Mouse (Mus musculus) embryonic facial prominence, embryonic 13.5 days (tissue): ENCODE measurements around the gene Hes1. TPM values are rescaled to one million over a fixed set of nuclear protein-coding genes. Genes with fewer than 3 reads are reported as not detected.

Source experiments
- ATAC-seq: fragments of 200-750 bp; cut with Nextera tagmentation; 2 replicates; pipeline ENCODE4 v1.8.0; 2017; ENCODE audit warnings: low read depth; ENCODE audit not compliant: insufficient number of reproducible peaks, insufficient read depth, low FRiP score, low TSS enrichment
- H3K27ac ChIP-seq: fragments of 300-500 bp; sonication (generic); 2 replicates; pipeline ENCODE4 v1.5.1; 2015; ENCODE audit warnings: moderate library complexity, mild to moderate bottlenecking, inconsistent platforms
- H3K27me3 ChIP-seq: fragments of 300-500 bp; sonication (generic); 2 replicates; pipeline ENCODE4 v1.6.1; 2015; ENCODE audit warnings: mild to moderate bottlenecking, inconsistent platforms
- H3K36me3 ChIP-seq: fragments of 300-500 bp; sonication (generic); 2 replicates; pipeline ENCODE4 v1.6.1; 2015; ENCODE audit warnings: mild to moderate bottlenecking, inconsistent platforms
- H3K4me1 ChIP-seq: fragments of 300-500 bp; sonication (generic); 2 replicates; pipeline ENCODE4 v1.6.1; 2015; ENCODE audit warnings: inconsistent platforms
- H3K4me2 ChIP-seq: fragments of 300-500 bp; sonication (generic); 2 replicates; pipeline ENCODE4 v1.6.1; 2015; ENCODE audit warnings: moderate library complexity, mild to moderate bottlenecking, inconsistent platforms
- H3K4me3 ChIP-seq: fragments of 300-500 bp; sonication (generic); 2 replicates; pipeline ENCODE4 v1.5.1; 2015; ENCODE audit warnings: mild to moderate bottlenecking, inconsistent platforms
- H3K9ac ChIP-seq: fragments of 300-500 bp; sonication (generic); 2 replicates; pipeline ENCODE4 v1.6.1; 2015; ENCODE audit warnings: mild to moderate bottlenecking, inconsistent platforms
- H3K9me3 ChIP-seq: fragments of 300-500 bp; sonication (generic); 2 replicates; pipeline ENCODE4 v1.6.1; 2016; ENCODE audit warnings: inconsistent platforms
- WGBS: fragments of 180-500 bp; shearing (Covaris S2); methylation state at CpG from one replicate; pipeline ENCODE4 v1.1.7; 2015; ENCODE audit warnings: mixed read lengths; 5-methylcytosine and 5-hydroxymethylcytosine counted together
- polyA plus RNA-seq: library from polyadenylated mRNA; unstranded; fragments of >200 nt; fragmentation: Nextera tagmentation; extraction: Ambion mirVana; gene quantifications from 2 replicates; pipeline ENCODE4 v1.2.1, GENCODE M21; 2015

Gene Hes1
- polyA plus RNA-seq, 1 experiment from 2014 or later: 44.3 TPM

- ATAC-seq: no peak
- no peak overlapping the region for H3K4me2 ChIP-seq
- no peaks in the 10 kb centered on the region for H3K9me3 ChIP-seq
- H3K36me3 ChIP-seq: no peaks in the 10 kb centered on the region
- no peak overlapping the region for H3K27ac ChIP-seq
- H3K4me1 ChIP-seq: peaks cover 32% of the 10 kb centered on the region
- H3K9ac ChIP-seq: no peak overlapping the region
- H3K4me3 ChIP-seq: no peak overlapping the region
- WGBS: 38% methylated on average over 6 of the region's 6 CpGs
- peaks cover 10% of the 10 kb centered on the region for H3K27me3 ChIP-seq
Measured at GRCm38 (mm10) chr16:30034521-30034920, 29.7 kb upstream of the Hes1 start.

GRCm38 (mm10) chr16:30034979-30035440 is 29.2 kb upstream of the Hes1 start:
- no peaks in the 10 kb centered on the region for H3K9me3 ChIP-seq
- H3K4me2 ChIP-seq: no peak overlapping the region
- peaks cover 10% of the 10 kb centered on the region for H3K27me3 ChIP-seq
- H3K4me1 ChIP-seq: peaks cover 28% of the 10 kb centered on the region
- no peak overlapping the region for H3K4me3 ChIP-seq
- WGBS: 73% methylated on average over 5 of the region's 5 CpGs
- no peak overlapping the region for H3K9ac ChIP-seq
- ATAC-seq: no peak
- no peak overlapping the region for H3K27ac ChIP-seq
- no peaks in the 10 kb centered on the region for H3K36me3 ChIP-seq

- H3K4me2 ChIP-seq: no peak overlapping the region
- no peak overlapping the region for H3K4me3 ChIP-seq
- WGBS: 91% methylated on average over 3 of the region's 3 CpGs
- ATAC-seq: no peak
- no peaks in the 10 kb centered on the region for H3K36me3 ChIP-seq
- no peaks in the 10 kb centered on the region for H3K9me3 ChIP-seq
- peaks cover 28% of the 10 kb centered on the region for H3K4me1 ChIP-seq
- H3K27me3 ChIP-seq: peaks cover 10% of the 10 kb centered on the region
- no peak overlapping the region for H3K9ac ChIP-seq
- no peak overlapping the region for H3K27ac ChIP-seq
Measured at GRCm38 (mm10) chr16:30036104-30036503, 28.1 kb upstream of the Hes1 start.

GRCm38 (mm10) chr16:30038663-30039593 is 25.3 kb upstream of the Hes1 start:
- ATAC-seq: peak; percentile 69; the same call in 1 of the 2 replicates
- Histone ChIP-seq H3K4me3 (no peak overlapping the region), H3K27me3 (peaks cover 10% of the 10 kb centered on the region), H3K4me1 (peaks cover 23% of the 10 kb centered on the region), H3K27ac (no peak overlapping the region), H3K9me3 (no peaks in the 10 kb centered on the region), H3K36me3 (no peaks in the 10 kb centered on the region), H3K4me2 (peak overlapping the region; percentile 9; the same call in 1 of the 2 replicates), H3K9ac (0 out of 2 replicates have a peak overlapping the region, but pooled peaks have one; percentile 40)
- WGBS: 18% methylated on average over 15 of the region's 17 CpGs

GRCm38 (mm10) chr16:30039841-30040240 is 24.3 kb upstream of the Hes1 start:
- no peak overlapping the region for H3K4me3 ChIP-seq
- no peak for ATAC-seq
- no peaks in the 10 kb centered on the region for H3K9me3 ChIP-seq
- H3K4me1 ChIP-seq: peaks cover 14% of the 10 kb centered on the region
- H3K4me2 ChIP-seq: no peak overlapping the region
- H3K9ac ChIP-seq: no peak overlapping the region
- H3K27me3 ChIP-seq: peaks cover 10% of the 10 kb centered on the region
- H3K27ac ChIP-seq: no peak overlapping the region
- no peaks in the 10 kb centered on the region for H3K36me3 ChIP-seq
- 62% methylated on average over 2 of the region's 2 CpGs for WGBS

GRCm38 (mm10) chr16:30042859-30043258 is 21.3 kb upstream of the Hes1 start:
- Histone ChIP-seq H3K4me1 (peaks cover 24% of the 10 kb centered on the region), H3K27me3 (peaks cover 5% of the 10 kb centered on the region), H3K27ac (no peak overlapping the region), H3K4me2 (no peak overlapping the region), H3K36me3 (no peaks in the 10 kb centered on the region), H3K9ac (no peak overlapping the region), H3K4me3 (no peak overlapping the region), H3K9me3 (no peaks in the 10 kb centered on the region)
- WGBS: 49% methylated on average over 4 of the region's 4 CpGs
- ATAC-seq: no peak

- Histone ChIP-seq H3K9me3 (no peaks in the 10 kb centered on the region), H3K4me2 (no peak overlapping the region), H3K9ac (no peak overlapping the region), H3K36me3 (no peaks in the 10 kb centered on the region), H3K4me1 (peaks cover 13% of the 10 kb centered on the region), H3K27me3 (no peaks in the 10 kb centered on the region; the same call in 1 of the 2 replicates), H3K27ac (no peak overlapping the region), H3K4me3 (no peak overlapping the region)
- 33% methylated on average over 5 of the region's 5 CpGs for WGBS
- ATAC-seq: 0 out of 2 replicates have a peak, but pooled peaks have one; percentile 69
Measured at GRCm38 (mm10) chr16:30045615-30046014, 18.6 kb upstream of the Hes1 start.

GRCm38 (mm10) chr16:30047010-30047409 is 17.2 kb upstream of the Hes1 start:
- H3K9me3 ChIP-seq: no peaks in the 10 kb centered on the region
- H3K4me1 ChIP-seq: peaks cover 13% of the 10 kb centered on the region
- H3K4me2 ChIP-seq: no peak overlapping the region
- no peak overlapping the region for H3K4me3 ChIP-seq
- H3K27ac ChIP-seq: no peak overlapping the region
- ATAC-seq: no peak
- 87% methylated on average over 7 of the region's 7 CpGs for WGBS
- no peaks in the 10 kb centered on the region for H3K36me3 ChIP-seq
- H3K9ac ChIP-seq: no peak overlapping the region
- H3K27me3 ChIP-seq: no peaks in the 10 kb centered on the region; the same call in 1 of the 2 replicates

- Histone ChIP-seq H3K27ac (no peak overlapping the region), H3K27me3 (no peaks in the 10 kb centered on the region; the same call in 1 of the 2 replicates), H3K4me1 (peaks cover 13% of the 10 kb centered on the region), H3K9me3 (no peaks in the 10 kb centered on the region), H3K36me3 (no peaks in the 10 kb centered on the region), H3K4me2 (no peak overlapping the region), H3K9ac (no peak overlapping the region), H3K4me3 (no peak overlapping the region)
- no peak for ATAC-seq
- 43% methylated on average over 11 of the region's 11 CpGs for WGBS
Measured at GRCm38 (mm10) chr16:30047421-30047831, 16.8 kb upstream of the Hes1 start.

GRCm38 (mm10) chr16:30050767-30051490 is 13.3 kb upstream of the Hes1 start:
- H3K9ac ChIP-seq: no peak overlapping the region
- H3K4me2 ChIP-seq: no peak overlapping the region
- WGBS: 65% methylated on average over 10 of the region's 10 CpGs
- no peak for ATAC-seq
- no peaks in the 10 kb centered on the region for H3K36me3 ChIP-seq
- H3K4me1 ChIP-seq: peaks cover 12% of the 10 kb centered on the region
- H3K4me3 ChIP-seq: no peak overlapping the region
- H3K27ac ChIP-seq: no peak overlapping the region
- no peaks in the 10 kb centered on the region; the same call in 1 of the 2 replicates for H3K27me3 ChIP-seq
- H3K9me3 ChIP-seq: no peaks in the 10 kb centered on the region

- no peak overlapping the region for H3K4me3 ChIP-seq
- H3K36me3 ChIP-seq: no peaks in the 10 kb centered on the region
- no peak overlapping the region for H3K9ac ChIP-seq
- H3K4me2 ChIP-seq: no peak overlapping the region
- no peak for ATAC-seq
- no peaks in the 10 kb centered on the region; the same call in 1 of the 2 replicates for H3K27me3 ChIP-seq
- no peaks in the 10 kb centered on the region for H3K9me3 ChIP-seq
- WGBS: 53% methylated on average over 2 of the region's 2 CpGs
- H3K4me1 ChIP-seq: peaks cover 13% of the 10 kb centered on the region
- H3K27ac ChIP-seq: no peak overlapping the region
Measured at GRCm38 (mm10) chr16:30052271-30052670, 11.9 kb upstream of the Hes1 start.
